Mouse (Mus musculus) liver, embryonic 11.5 days (tissue): ENCODE results near the gene Gdf2. TPM values are rescaled to one million over a fixed set of nuclear protein-coding genes. Genes with fewer than 3 reads are reported as not detected.

Experiments used
- ATAC-seq: fragments of 200-750 bp; cut with Nextera tagmentation; replicated peaks from 2 replicates; pipeline ENCODE4 v1.8.0; 2017; ENCODE audit warnings: moderate number of reproducible peaks, mild to moderate bottlenecking, moderate TSS enrichment, moderate library complexity; ENCODE audit not compliant: low FRiP score
- DNase-seq: peaks from one replicate; pipeline ENCODE4 v3.0.0-alpha.2; 2017; ENCODE audit warnings: low spot score
- H3K27ac ChIP-seq: fragments of 300-500 bp; sonication (generic); 2 replicates; pipeline ENCODE4 v1.5.1; 2014; ENCODE audit warnings: mild to moderate bottlenecking, low read depth, low read length, control low read depth
- H3K27me3 ChIP-seq: fragments of 300-500 bp; sonication (generic); replicated peaks from 2 replicates; pipeline ENCODE4 v1.6.1; 2014; ENCODE audit warnings: low read length, mixed read lengths; ENCODE audit not compliant: control insufficient read depth, insufficient read depth
- H3K36me3 ChIP-seq: fragments of 300-500 bp; sonication (generic); 2 replicates; pipeline ENCODE4 v1.6.1; 2014; ENCODE audit warnings: mild to moderate bottlenecking, low read length, moderate library complexity, mixed read lengths; ENCODE audit not compliant: control insufficient read depth, insufficient read depth
- H3K4me1 ChIP-seq: fragments of 300-500 bp; sonication (generic); replicated peaks from 2 replicates; pipeline ENCODE4 v1.6.1; 2014; ENCODE audit warnings: low read length, mixed read lengths; ENCODE audit not compliant: control insufficient read depth, insufficient read depth
- H3K4me2 ChIP-seq: fragments of 300-500 bp; sonication (generic); 2 replicates; pipeline ENCODE4 v1.6.1; 2014; ENCODE audit warnings: mild to moderate bottlenecking, control low read depth, moderate library complexity
- H3K4me3 ChIP-seq: fragments of 300-500 bp; sonication (generic); 2 replicates; pipeline ENCODE4 v1.5.1; 2014; ENCODE audit warnings: low read depth, low read length, control low read depth
- H3K9ac ChIP-seq: fragments of 300-500 bp; sonication (generic); 2 replicates; pipeline ENCODE4 v1.6.1; 2014; ENCODE audit warnings: low read depth, low read length, control low read depth
- H3K9me3 ChIP-seq: fragments of 300-500 bp; sonication (generic); 2 replicates; pipeline ENCODE4 v1.6.1; 2016; ENCODE audit warnings: low read length, inconsistent platforms, mixed read lengths; ENCODE audit not compliant: control insufficient read depth
- WGBS: fragments of 180-500 bp; shearing (Covaris S2); extraction: QIAGEN DNeasy Blood & Tissue Kit; methylation state at CpG from one replicate; pipeline ENCODE4 v1.1.7; 2014; 5-methylcytosine and 5-hydroxymethylcytosine counted together
- polyA plus RNA-seq: library from polyadenylated mRNA; unstranded; fragments of >200 nt; fragmentation: Nextera tagmentation; extraction: Ambion mirVana; gene quantifications from 2 replicates; pipeline ENCODE4 v1.2.1, GENCODE M21; 2014

The Gdf2 gene
- polyA plus RNA-seq, 1 experiment from 2014 or later, result 17.4 TPM

- H3K9me3 ChIP-seq, result no peaks in the 10 kb centered on the region
- DNase-seq (no peak), ATAC-seq (no peak)
- H3K36me3 ChIP-seq, result no peaks in the 10 kb centered on the region
- H3K9ac ChIP-seq, result no peak overlapping the region
- H3K27me3 ChIP-seq, result peaks cover 14% of the 10 kb centered on the region
- H3K4me2 ChIP-seq, result no peak overlapping the region
- no peaks in the 10 kb centered on the region for H3K4me1 ChIP-seq
- H3K4me3 ChIP-seq, result no peak overlapping the region
- no peak overlapping the region for H3K27ac ChIP-seq
- WGBS, result 71% methylated on average over 5 of the region's 5 CpGs
These were observed 33.9 kb downstream of the Gdf2 start for GRCm38 (mm10) chr14:33974752-33975151.

- Histone ChIP-seq H3K27ac (no peak overlapping the region), H3K4me1 (no peaks in the 10 kb centered on the region), H3K36me3 (no peaks in the 10 kb centered on the region), H3K9ac (no peak overlapping the region), H3K4me3 (no peak overlapping the region), H3K27me3 (peaks cover 14% of the 10 kb centered on the region), H3K9me3 (no peaks in the 10 kb centered on the region), H3K4me2 (no peak overlapping the region)
- WGBS, result 51% methylated on average over 7 of the region's 7 CpGs
- ATAC-seq, result no peak
- no peak for DNase-seq
These were observed 36.9 kb downstream of the Gdf2 start for GRCm38 (mm10) chr14:33977748-33978147.

- Histone ChIP-seq H3K4me1 (no peaks in the 10 kb centered on the region), H3K36me3 (no peaks in the 10 kb centered on the region), H3K27me3 (peaks cover 14% of the 10 kb centered on the region), H3K4me2 (peak within 1 kb of the TSS; percentile 56), H3K27ac (no peak within 1 kb of the TSS), H3K9me3 (no peaks in the 10 kb centered on the region), H3K9ac (no peak within 1 kb of the TSS), H3K4me3 (peak within 1 kb of the TSS; percentile 30)
- peak; percentile 38 for DNase-seq
- 4% methylated on average over 25 of the region's 25 CpGs for WGBS
- ATAC-seq, result no peak
These were observed 37.8 kb downstream of the Gdf2 start, which contains the start of gene Zfp488 for GRCm38 (mm10) chr14:33978604-33979059. TSS of gene Zfp488 (minus strand) at chr14:33978764.

- 63% methylated on average over 3 of the region's 3 CpGs for WGBS
- H3K27ac ChIP-seq, result no peak overlapping the region
- H3K4me1 ChIP-seq, result no peaks in the 10 kb centered on the region
- H3K4me2 ChIP-seq, result no peak overlapping the region
- no peak overlapping the region for H3K4me3 ChIP-seq
- DNase-seq (peak; percentile 3), ATAC-seq (no peak)
- no peaks in the 10 kb centered on the region for H3K9me3 ChIP-seq
- H3K36me3 ChIP-seq, result no peaks in the 10 kb centered on the region
- no peak overlapping the region for H3K9ac ChIP-seq
- no peaks in the 10 kb centered on the region for H3K27me3 ChIP-seq
These were observed 48.4 kb downstream of the Gdf2 start for GRCm38 (mm10) chr14:33989201-33989600.

- Histone ChIP-seq H3K4me1 (no peaks in the 10 kb centered on the region), H3K9me3 (no peaks in the 10 kb centered on the region), H3K27me3 (no peaks in the 10 kb centered on the region), H3K9ac (no peak overlapping the region), H3K4me3 (no peak overlapping the region), H3K4me2 (no peak overlapping the region), H3K27ac (no peak overlapping the region), H3K36me3 (no peaks in the 10 kb centered on the region)
- no peak for DNase-seq
- 59% methylated on average over 4 of the region's 4 CpGs for WGBS
- no peak for ATAC-seq
These were observed 51.1 kb downstream of the Gdf2 start for GRCm38 (mm10) chr14:33991971-33992370.

- H3K27me3 ChIP-seq, result no peaks in the 10 kb centered on the region
- WGBS, result 88% methylated on average over 9 of the region's 9 CpGs
- no peak for DNase-seq
- no peak overlapping the region for H3K27ac ChIP-seq
- H3K4me1 ChIP-seq, result no peaks in the 10 kb centered on the region
- no peaks in the 10 kb centered on the region for H3K9me3 ChIP-seq
- ATAC-seq, result no peak
- H3K4me2 ChIP-seq, result no peak overlapping the region
- no peak overlapping the region for H3K4me3 ChIP-seq
- H3K36me3 ChIP-seq, result no peaks in the 10 kb centered on the region
- no peak overlapping the region for H3K9ac ChIP-seq
These were observed 52.2 kb downstream of the Gdf2 start for GRCm38 (mm10) chr14:33993051-33993450.

- Histone ChIP-seq H3K27me3 (no peaks in the 10 kb centered on the region), H3K27ac (no peak overlapping the region), H3K9me3 (no peaks in the 10 kb centered on the region), H3K9ac (no peak overlapping the region), H3K4me2 (no peak overlapping the region), H3K36me3 (no peaks in the 10 kb centered on the region), H3K4me3 (no peak overlapping the region), H3K4me1 (no peaks in the 10 kb centered on the region)
- ATAC-seq (no peak), DNase-seq (no peak)
- 78% methylated on average over 6 of the region's 6 CpGs for WGBS
These were observed 52.9 kb downstream of the Gdf2 start for GRCm38 (mm10) chr14:33993521-33994289.
